Mouse (Mus musculus) left cerebral cortex, postnatal 36 days (tissue): Measurements from ENCODE around the gene Gabpb1. TPM values are rescaled to one million over a fixed set of nuclear protein-coding genes. Genes with fewer than 3 reads are reported as not detected.

Experiments
- DNase-seq, 2 experiments: peaks; one replicate each; pipeline ENCODE4 v3.0.0; 2021 to 2022; ENCODE audit warnings: low spot score in 2 of 2, mixed read lengths in 1 of 2
- intact Hi-C: fragments of 180-260 bp; cut with DNase I; formaldehyde crosslinking; loops from one replicate; pipeline ENCODE4 v1.15.1; 2025
- total RNA-seq, 2 experiments: library from RNA; stranded (reverse); gene quantifications; 2 replicates each; pipeline ENCODE4 v1.2.3; 2021

Gabpb1 gene
- total RNA-seq, 2 experiments from 2014 or later: 17.2 to 22.7 TPM

- intact Hi-C loops: loop anchor here (5.0 to 10.0 kb wide), 2 partner anchors 64 to 406 kb away; partner anchors contain the start of gene Ap4e1
- DNase-seq: no peak
Observed at GRCm38 (mm10) chr2:126598359-126598758, 77.8 kb downstream of the Gabpb1 start.

DNA sequence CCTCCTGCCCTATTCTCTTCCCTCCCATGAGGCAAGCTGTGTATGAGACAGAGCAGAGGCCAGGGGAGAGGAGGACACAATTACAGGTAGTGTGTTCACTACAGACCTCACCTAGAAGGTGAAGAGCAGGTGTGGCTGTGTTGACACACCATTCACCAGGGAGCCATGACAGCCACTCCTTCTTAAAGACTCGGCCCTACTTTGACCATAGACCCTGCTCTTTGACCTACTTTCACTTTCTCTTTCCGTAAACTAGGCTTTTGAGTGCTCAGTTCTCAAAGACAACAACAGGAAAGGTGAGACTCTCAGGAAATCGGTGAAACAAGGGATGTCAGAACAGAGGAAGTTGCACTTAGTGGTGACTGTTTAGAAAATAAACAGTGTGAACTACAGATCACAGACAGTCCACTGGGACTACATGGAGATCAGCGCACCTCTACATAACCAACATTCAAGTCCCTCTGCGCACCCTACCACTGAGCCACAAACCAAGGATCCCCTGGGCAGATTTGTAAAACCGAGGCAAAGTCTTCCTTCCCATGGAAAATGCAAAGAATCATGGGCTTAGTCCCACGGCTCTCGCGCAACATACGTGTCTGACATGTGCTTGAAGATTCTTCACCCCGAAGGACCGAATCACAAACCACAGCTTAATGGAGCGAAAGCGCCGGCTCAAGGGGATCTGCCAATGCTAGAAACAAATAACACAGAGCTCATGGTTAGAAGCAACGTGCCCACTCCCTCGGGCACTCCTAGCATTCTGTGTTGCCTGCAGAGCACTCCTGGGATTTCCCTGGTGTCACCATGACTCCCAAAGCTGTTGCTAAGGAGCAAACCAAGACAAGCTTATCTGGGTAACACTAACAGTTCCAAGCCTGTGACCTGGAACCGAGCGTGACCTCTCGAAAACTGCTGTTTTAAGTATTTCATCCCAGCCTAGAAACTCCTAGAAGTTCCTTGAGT, 78.6 kb downstream of the Gabpb1 start:
- intact Hi-C loops: loop anchor here (5.0 to 10.0 kb wide), 2 partner anchors 65 to 407 kb away; partner anchors contain the start of gene Ap4e1
- no peak for DNase-seq

GRCm38 (mm10) chr2:126596347-126597072, 79.6 kb downstream of the Gabpb1 start:
- DNase-seq: no peak
- intact Hi-C loops: loop anchor here (5.0 to 10.0 kb wide), 2 partner anchors 66 to 408 kb away; partner anchors contain the start of gene Ap4e1

DNA sequence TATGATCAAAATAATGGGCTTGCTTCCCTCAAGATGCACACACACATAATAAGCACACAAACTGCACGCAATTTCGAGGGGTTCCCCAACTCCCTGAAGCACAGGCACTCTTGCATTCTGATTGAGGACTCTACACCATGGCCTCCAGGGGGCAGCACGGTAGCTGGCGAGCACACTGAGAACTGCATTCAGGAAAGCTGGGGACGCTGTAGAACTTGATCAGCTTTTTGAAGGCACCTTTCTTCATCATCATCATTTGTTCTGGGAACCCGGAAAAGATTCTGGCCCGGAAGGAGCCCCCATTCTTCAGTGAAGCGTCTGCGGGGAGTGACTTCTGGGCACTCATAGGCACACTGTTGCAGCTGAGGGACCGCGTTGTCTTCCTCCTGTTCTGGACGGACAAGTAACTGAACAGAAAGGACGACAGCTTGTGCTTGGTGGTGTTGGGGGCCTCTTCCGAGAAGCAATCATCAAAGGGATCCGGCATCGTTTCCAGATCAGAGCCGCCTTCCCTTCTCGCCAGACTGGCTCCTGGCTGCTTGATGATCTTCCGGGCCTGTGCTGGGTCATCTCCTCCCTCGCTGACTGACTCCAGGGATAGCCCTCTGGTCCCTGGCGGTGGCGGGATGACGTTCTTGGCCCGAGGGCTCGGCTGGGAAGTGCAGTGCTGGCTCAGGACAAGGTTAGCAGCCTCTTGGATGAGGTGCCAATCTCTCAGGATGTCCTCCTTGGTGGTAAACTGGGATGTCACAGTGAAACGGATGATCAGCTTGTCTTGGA, 82.1 kb downstream of the Gabpb1 start:
- intact Hi-C loops: loop anchor here (10.0 kb wide), 1 partner anchor 411 kb away; the partner anchor contains the start of gene Ap4e1
- DNase-seq: peak; percentile 39 to 49

DNA sequence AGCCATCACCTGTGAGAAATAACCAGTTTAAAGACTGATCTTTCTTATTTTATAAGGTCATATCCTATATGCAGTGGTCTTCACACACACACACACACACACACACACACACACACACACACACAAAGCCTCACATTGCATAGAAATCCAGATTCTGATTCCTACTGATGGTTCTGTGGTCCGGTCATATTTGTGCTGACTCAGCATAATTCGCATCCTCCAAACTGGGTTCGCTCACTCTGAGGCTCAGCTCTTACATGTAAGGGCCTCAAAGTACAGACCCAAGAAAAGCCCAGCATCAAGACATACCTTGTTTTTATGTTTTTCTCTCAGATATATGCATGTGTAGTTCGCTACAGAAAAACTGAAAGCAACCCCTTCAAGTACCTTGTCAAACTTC, 84.8 kb downstream of the Gabpb1 start:
- intact Hi-C loops: loop anchor here (10.0 kb wide), 1 partner anchor 413 kb away; the partner anchor contains the start of gene Ap4e1
- no peak for DNase-seq

- intact Hi-C loops: no loop called here
- no peak for DNase-seq
Observed at GRCm38 (mm10) chr2:126587468-126587867, 88.7 kb downstream of the Gabpb1 start.

DNA sequence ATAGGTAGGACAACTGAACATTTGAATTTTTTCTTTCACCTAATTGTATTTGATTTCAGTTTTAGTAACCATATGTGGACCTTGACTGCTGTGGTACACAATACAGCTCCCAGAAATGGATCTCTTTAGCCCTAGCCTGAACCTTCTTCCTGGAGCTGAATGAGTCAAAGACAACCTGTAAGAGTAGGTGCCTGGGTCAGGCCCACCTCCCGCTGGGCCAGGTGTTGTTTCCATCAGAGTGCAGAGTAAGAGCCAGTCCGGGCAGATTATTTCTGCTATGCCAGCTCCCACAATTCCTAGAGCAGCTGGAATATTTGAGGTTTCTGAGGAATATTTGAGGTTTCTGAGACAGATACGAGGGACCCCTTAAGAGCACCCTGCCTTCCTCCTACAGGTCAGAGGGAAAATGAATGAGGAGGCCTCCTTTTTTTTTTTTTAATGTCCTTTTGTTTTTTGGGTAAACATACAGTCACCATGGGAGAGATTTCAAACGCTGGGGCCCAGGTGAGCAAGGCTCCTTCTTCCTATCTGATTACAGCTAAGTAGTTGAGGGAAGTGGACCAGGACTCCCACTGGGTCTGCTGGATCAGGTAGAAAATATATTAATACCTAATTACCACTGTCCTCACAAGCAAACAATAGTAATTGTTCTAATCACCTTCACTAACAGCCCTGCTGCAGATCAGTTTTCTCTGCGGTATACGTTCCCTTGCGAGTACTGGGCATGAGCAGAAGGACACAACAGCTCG, 91.3 kb downstream of the Gabpb1 start:
- intact Hi-C loops: no loop called here
- DNase-seq: no peak

DNA sequence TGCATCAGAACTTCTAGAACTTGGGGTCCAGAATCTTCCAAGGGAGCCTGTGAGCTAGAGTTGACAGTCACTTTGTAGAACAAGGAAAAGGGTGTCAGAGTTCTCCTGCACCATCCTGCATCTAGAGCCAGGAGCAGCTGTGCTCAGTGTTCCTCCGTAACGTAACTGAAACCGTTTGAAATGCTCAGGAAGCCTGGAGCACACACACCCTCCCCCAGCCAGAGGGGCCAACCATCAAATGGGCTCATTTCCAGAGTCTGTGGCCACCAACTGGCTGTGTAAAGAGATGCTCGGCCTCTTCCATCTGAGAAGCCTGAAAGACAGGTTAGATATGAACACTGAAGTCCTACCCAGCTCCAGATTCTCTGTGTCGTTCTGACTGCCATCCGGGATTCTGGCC, 92.2 kb downstream of the Gabpb1 start:
- DNase-seq: no peak
- intact Hi-C loops: no loop called here

DNA sequence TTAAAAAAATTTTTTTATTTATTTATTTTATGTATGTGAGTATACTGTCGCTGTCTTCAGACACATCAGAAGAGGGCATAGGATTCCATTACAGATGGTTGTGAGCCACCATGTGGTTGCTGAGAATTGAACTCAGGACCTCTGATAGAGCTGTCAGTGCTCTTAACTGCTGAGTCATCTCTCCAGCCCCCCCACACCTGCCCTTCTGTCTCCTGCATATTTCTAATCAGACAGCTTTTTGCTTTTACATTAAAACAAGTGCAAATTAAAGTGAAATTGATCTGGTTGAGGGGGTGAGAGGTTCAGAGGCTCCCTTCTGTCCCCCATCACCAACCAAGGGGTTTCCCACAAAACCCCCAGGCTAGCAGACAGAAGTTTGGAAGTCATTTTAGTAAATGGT, 96.9 kb downstream of the Gabpb1 start:
- intact Hi-C loops: no loop called here
- no peak for DNase-seq

Other genes with a start within 250 kb of the Gabpb1 start
- not detected for gene Atp8b4, start 175.7 kb downstream of the Gabpb1 start, total RNA-seq
- gene Slc27a2, start 123.9 kb downstream of the Gabpb1 start, total RNA-seq: 1 to 10 TPM; 6.3 to 8.4 TPM
- gene Hdc, start 57.0 kb downstream of the Gabpb1 start, total RNA-seq: under 1 TPM; 0.20 to 0.76 TPM
- 10 to 100 TPM; 44.6 to 48.4 TPM for gene Usp8, start 31.0 kb upstream of the Gabpb1 start, total RNA-seq
- under 1 TPM; 0.64 to 0.79 TPM for gene Usp50, start 107.1 kb upstream of the Gabpb1 start, total RNA-seq
- gene Trpm7, start 199.9 kb upstream of the Gabpb1 start, total RNA-seq: 10 to 100 TPM; 30.4 to 42.3 TPM